Mouse (Mus musculus) E14TG2a.4 (cell line): ENCODE data around the gene Cacna1f.

Experiments
- CTCF ChIP-seq: conservative IDR thresholded peaks from 2 replicates; pipeline ENCODE4 v1.5.1; 2014; ENCODE audit warnings: low read length
- NANOG ChIP-seq: IDR thresholded peaks from 2 replicates; pipeline ENCODE4 v1.6.1; 2014; ENCODE audit warnings: borderline replicate concordance, low read length, mixed read lengths
- POU5F1 ChIP-seq: IDR thresholded peaks from 2 replicates; pipeline ENCODE4 v1.6.1; 2014; ENCODE audit warnings: low read length, borderline replicate concordance

- no peak for TF ChIP-seq CTCF
- no peak for TF ChIP-seq NANOG
- no peak for TF ChIP-seq POU5F1
Measured at GRCm38 (mm10) chrX:7581151-7581550, 25.7 kb upstream of the Cacna1f start.
